Mouse (Mus musculus): ENCODE results near the gene Tent4b. TPM values are rescaled to one million over a fixed set of nuclear protein-coding genes. Genes with fewer than 3 reads are reported as not detected.

Gene Tent4b
- polyA plus RNA-seq, 1 experiment from 2014 or later: 14.0 TPM

DNA sequence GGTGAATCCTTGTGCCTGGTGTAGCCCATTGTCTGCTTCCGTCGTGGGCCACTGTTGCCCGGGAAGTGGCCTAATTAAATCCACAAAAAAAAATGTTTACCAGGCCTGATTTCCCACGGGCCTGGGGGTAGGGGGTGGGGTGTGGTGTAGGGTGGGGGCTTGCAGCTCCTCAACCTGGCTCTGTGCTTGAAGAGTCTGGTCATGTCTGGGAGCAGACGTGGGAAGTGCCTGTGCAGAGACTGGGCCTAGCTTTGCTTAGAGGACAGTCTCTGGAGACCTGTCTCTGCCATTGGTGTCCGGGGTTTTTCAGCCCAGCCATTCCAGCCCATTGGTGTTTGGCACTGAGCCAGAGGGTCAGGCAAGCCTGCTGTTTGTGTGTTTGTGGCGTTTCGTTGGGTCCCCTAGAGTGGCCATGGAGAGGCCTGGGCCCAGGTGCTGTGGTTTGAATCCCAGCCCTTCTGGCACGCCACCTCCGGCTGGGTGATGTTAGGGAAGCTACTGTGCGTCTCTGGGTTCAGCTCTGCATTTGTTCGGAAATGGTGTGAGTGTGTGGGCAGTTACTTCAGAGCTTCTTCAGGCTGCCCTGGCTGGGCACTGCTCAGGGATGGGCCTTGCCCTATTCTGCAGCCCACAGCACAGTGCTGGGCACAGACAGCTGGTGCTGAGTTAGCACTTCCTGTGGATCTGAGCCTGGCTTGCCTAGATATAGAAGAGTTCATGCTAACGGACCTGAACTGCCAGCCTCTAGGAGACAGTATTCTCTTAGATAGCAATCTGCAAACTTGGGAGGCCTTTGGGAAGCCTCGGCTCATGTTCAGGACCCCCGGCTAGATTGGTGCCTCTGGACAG is 102.8 kb downstream of the Tent4b start:
- Histone ChIP-seq H3K4me3 (ENCODE audit: low read length) (no peak overlapping the region), H3K9me3 (ENCODE audit: control insufficient read depth, low read length) (no peaks in the 10 kb centered on the region), H3K4me2 (replicated peaks; ENCODE audit: low read depth, low read length) (no peak overlapping the region), H3K9ac (ENCODE audit: low read depth, low read length) (no peak overlapping the region), H3K27ac (ENCODE audit: low read depth, low read length) (no peak overlapping the region), H3K27me3 (ENCODE audit: control insufficient read depth, insufficient read depth, low read length) (no peaks in the 10 kb centered on the region), H3K36me3 (ENCODE audit: control insufficient read depth, insufficient read depth, low read length) (no peaks in the 10 kb centered on the region), H3K4me1 (ENCODE audit: control insufficient read depth, insufficient read depth, low read length) (0 out of 2 replicates have a peak, but pooled peaks cover 4% of the 10 kb centered on the region)
- WGBS: 74% methylated on average over 15 of the region's 15 CpGs
- ATAC-seq (ENCODE audit: low FRiP score, low TSS enrichment): no peak

DNA sequence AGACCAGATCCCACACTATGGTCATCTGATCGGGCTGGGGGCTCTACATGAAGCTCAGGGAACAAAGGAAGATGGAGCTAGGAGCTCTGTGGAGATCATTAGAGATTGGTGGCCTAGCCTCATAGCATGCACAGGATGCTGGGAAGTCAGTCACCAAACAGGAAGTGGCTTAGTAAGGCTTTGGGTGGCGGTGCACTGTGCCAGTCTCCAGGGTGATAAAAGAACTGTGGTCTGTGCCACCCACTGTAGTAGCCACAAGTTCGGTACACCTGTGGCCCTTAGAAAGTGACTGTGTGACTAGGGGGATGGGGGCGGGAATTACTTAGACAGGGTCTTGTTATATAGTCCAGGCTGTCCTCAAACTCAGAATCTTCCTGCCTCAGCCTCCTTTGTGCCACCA is 106.8 kb downstream of the Tent4b start:
- 85% methylated on average over 4 of the region's 4 CpGs for WGBS
- Histone ChIP-seq H3K9me3 (ENCODE audit: control insufficient read depth, low read length) (no peaks in the 10 kb centered on the region), H3K36me3 (ENCODE audit: control insufficient read depth, insufficient read depth, low read length) (no peaks in the 10 kb centered on the region), H3K4me2 (replicated peaks; ENCODE audit: low read depth, low read length) (no peak overlapping the region), H3K27me3 (ENCODE audit: control insufficient read depth, insufficient read depth, low read length) (no peaks in the 10 kb centered on the region), H3K4me3 (ENCODE audit: low read length) (no peak overlapping the region), H3K27ac (ENCODE audit: low read depth, low read length) (no peak overlapping the region), H3K9ac (ENCODE audit: low read depth, low read length) (no peak overlapping the region), H3K4me1 (ENCODE audit: control insufficient read depth, insufficient read depth, low read length) (no peaks in the 10 kb centered on the region)
- no peak for ATAC-seq (ENCODE audit: low FRiP score, low TSS enrichment)

DNA sequence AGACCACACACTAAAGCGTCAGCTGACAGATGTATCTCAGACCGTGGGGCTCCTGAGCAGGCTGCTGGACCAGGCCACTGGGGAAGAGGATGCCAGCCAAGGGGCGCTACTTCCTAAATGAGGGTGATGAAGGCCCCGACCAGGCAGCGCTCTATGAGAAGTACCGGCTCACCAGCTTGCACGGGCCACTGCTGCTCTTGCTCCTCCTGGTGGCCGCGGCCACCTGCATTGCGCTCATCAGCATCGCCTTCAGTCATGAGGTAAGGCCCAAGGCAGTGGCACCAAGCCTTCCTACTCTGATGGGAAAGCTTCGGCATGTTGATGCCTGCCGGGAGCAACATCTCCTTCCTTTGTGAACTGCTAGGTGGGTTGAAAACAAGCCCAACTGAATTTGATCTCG is 107.5 kb downstream of the Tent4b start:
- Histone ChIP-seq H3K4me1 (ENCODE audit: control insufficient read depth, insufficient read depth, low read length) (no peaks in the 10 kb centered on the region), H3K27ac (ENCODE audit: low read depth, low read length) (no peak overlapping the region), H3K4me2 (replicated peaks; ENCODE audit: low read depth, low read length) (no peak overlapping the region), H3K4me3 (ENCODE audit: low read length) (no peak overlapping the region), H3K27me3 (ENCODE audit: control insufficient read depth, insufficient read depth, low read length) (no peaks in the 10 kb centered on the region), H3K9me3 (ENCODE audit: control insufficient read depth, low read length) (no peaks in the 10 kb centered on the region), H3K36me3 (ENCODE audit: control insufficient read depth, insufficient read depth, low read length) (no peaks in the 10 kb centered on the region), H3K9ac (ENCODE audit: low read depth, low read length) (no peak overlapping the region)
- WGBS: 73% methylated on average over 14 of the region's 14 CpGs
- ATAC-seq (ENCODE audit: low FRiP score, low TSS enrichment): no peak

DNA sequence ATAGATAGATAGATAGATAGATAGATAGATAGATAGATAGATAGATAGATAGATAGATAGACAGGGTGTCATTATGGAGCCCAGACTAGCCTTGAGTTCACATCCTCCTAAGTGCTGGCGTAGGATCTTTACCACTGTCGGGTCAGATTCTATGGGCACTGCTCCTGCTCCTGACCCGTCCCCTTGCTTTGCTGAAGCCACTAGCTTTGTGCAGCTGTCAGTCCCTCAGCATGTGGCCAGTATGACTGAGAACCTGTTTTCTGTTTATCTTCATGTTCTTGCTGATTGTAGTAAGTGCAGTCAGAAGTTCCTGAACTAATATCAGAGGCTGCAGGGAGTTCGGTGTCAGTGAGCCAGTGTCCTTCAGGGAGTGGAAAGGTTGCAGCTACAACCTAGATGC is 108.7 kb downstream of the Tent4b start:
- no peak overlapping the region for H3K9ac ChIP-seq (ENCODE audit: low read depth, low read length)
- WGBS: 83% methylated on average over 4 of the region's 4 CpGs
- H3K27ac ChIP-seq (ENCODE audit: low read depth, low read length): no peak overlapping the region
- no peak overlapping the region for H3K4me2 ChIP-seq (replicated peaks; ENCODE audit: low read depth, low read length)
- H3K4me3 ChIP-seq (ENCODE audit: low read length): no peak overlapping the region
- no peaks in the 10 kb centered on the region for H3K27me3 ChIP-seq (ENCODE audit: control insufficient read depth, insufficient read depth, low read length)
- H3K36me3 ChIP-seq (ENCODE audit: control insufficient read depth, insufficient read depth, low read length): no peaks in the 10 kb centered on the region
- no peaks in the 10 kb centered on the region for H3K9me3 ChIP-seq (ENCODE audit: control insufficient read depth, low read length)
- H3K4me1 ChIP-seq (ENCODE audit: control insufficient read depth, insufficient read depth, low read length): no peaks in the 10 kb centered on the region
- no peak for ATAC-seq (ENCODE audit: low FRiP score, low TSS enrichment)

Other genes starting within 250 kb of the Tent4b start
- gene Zfp423, start 239.6 kb upstream of the Tent4b start, polyA plus RNA-seq (2014; fragmentation: Nextera tagmentation; extraction: Ambion mirVana): 15.3 and 18.8 TPM in 2 replicates
- 35.6 and 94.4 TPM in 2 replicates for gene Cnep1r1, start 80.4 kb upstream of the Tent4b start, polyA plus RNA-seq (2014; fragmentation: Nextera tagmentation; extraction: Ambion mirVana)
- 41.4 and 64.9 TPM in 2 replicates for gene Heatr3, start 61.4 kb upstream of the Tent4b start, polyA plus RNA-seq (2014; fragmentation: Nextera tagmentation; extraction: Ambion mirVana)
- gene Adcy7, start 73.2 kb downstream of the Tent4b start, polyA plus RNA-seq (2014; fragmentation: Nextera tagmentation; extraction: Ambion mirVana): 2.0 and 3.1 TPM in 2 replicates
- 70.0 and 88.9 TPM in 2 replicates for gene Brd7, start 163.0 kb downstream of the Tent4b start, polyA plus RNA-seq (2014; fragmentation: Nextera tagmentation; extraction: Ambion mirVana)

Data from kidney, embryonic 14.5 days (tissue).